Mouse (Mus musculus): ENCODE measurements around the gene Orm2. TPM values are rescaled to one million over a fixed set of nuclear protein-coding genes. Genes with fewer than 3 reads are reported as not detected.

The Orm2 gene
- not detected for total RNA-seq (2023)

GRCm38 (mm10) chr4:63362150-63362549 lies at the start of gene Orm2:
TSS of gene Orm2 (plus strand) at chr4:63362449.

GRCm38 (mm10) chr4:63344295-63344694 lies 18.0 kb upstream of the Orm2 start, which contains the start of gene Orm1:
TSS of gene Orm1 (plus strand) at chr4:63344560.

DNA sequence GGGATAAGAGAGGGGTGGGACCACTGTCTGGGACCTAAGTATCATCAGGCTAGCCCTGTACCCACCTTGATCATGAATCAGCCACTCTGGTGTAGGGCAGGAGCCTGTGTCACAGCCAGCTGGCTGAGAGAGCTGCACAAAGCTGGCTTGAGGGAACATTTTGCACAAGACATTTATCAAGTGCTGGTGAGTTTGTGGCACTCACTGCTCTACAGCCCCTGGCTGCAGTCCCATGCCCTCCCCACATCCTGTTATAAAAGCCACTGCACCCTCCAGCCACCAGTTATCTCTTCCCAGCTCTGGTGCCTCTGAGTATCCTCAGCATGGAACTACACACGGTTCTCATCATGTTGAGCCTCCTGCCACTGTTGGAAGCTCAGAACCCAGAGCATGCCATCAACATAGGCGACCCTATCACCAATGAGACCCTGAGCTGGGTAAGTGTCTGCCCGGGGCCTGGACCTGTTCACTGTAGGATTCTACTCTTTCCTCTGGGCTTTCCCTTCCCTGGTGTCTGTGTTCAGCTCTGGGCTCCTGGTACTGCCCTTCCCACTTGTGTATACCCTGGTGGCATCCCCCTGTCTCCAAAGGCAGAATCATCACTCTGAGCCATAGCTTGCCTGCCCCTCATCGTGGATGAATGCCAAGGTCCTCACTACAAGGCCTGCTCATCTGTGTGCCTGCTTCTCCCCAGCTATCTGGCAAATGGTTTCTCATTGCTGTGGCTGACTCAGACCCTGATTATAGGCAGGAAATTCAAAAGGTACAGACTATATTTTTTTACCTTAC lies 6.2 kb upstream of the Orm2 start, which contains the start of gene Orm3:
TSS of gene Orm3 (plus strand) at position 286 of the 789 bp plus-strand sequence.

DNA sequence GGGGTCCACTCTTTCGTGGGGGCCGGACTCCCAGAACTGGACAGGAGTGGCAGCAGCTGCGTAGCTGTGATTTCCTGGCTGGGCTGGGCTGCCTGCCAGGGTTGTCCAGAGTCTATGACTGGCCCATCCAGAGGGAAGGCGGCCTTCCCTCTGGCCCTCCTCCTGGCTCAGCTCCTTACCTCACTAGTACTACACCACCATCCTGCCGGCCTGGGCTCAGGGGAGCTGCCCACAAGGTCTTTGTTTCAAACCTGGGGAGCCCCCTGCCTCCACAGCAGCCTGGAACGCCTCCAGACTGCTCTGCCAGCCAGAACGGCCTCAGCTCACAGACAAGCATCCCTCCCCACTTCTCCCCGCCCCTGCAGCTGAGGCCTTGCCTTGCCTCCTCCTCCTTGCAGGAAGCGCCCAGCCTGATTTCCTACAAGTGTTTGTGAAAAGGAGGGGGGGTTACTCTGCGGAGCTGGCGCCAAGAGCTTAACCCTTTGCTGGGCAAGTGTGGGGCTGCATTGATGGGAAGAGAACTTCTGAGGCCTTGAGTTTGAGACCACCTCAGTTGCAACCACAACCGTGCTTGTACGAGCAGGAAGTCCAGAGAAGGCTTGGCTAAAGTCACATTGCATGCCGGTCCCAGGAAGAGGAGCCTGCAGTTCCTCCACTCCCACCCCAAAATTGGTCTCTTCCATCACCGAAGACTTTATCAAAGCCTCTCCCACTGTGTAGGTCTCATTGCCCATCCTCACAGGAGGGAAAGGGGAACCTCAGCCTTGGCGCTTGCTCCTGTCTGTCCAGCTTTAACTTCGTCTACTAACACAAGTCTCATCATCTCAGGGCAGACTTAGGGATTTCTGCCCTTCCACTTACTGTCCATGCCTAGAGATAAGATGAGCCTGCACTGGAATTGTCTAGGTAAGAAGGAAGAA lies 41.1 kb downstream of the Orm2 start, which contains the start of gene Akna:
TSS of gene Akna (minus strand) at position 315 of the 920 bp plus-strand sequence.

Other genes starting within 250 kb of the Orm2 start
- not detected for gene Ambp, start 207.7 kb upstream of the Orm2 start, total RNA-seq (2023)
- not detected for gene Kif12, start 190.3 kb upstream of the Orm2 start, total RNA-seq (2023)
- gene Col27a1, start 148.4 kb upstream of the Orm2 start, total RNA-seq (2023): 1.1 TPM
- gene Orm1, start 17.9 kb upstream of the Orm2 start, total RNA-seq (2023): not detected
- gene Orm3, start 6.3 kb upstream of the Orm2 start, total RNA-seq (2023): not detected
- 274 TPM for gene Akna, start 40.9 kb downstream of the Orm2 start, total RNA-seq (2023)
- gene Whrn, start 133.5 kb downstream of the Orm2 start, total RNA-seq (2023): 17.9 TPM
- 62.9 TPM for gene Atp6v1g1, start 182.3 kb downstream of the Orm2 start, total RNA-seq (2023)
- gene Tmem268, start 196.3 kb downstream of the Orm2 start, total RNA-seq (2023): 22.4 TPM
- not detected for gene Gm11213, start 242.8 kb downstream of the Orm2 start, total RNA-seq (2023)

Data from CD8-positive naive resting alpha-beta T cell, adult 57 days (primary cell).